Mouse (Mus musculus): ENCODE measurements around the gene Gm20695. TPM values are rescaled to one million over a fixed set of nuclear protein-coding genes. Genes with fewer than 3 reads are reported as not detected.

Gm20695 gene
- polyA plus RNA-seq, 2 experiments = 0.17 to 0.46 TPM

DNA sequence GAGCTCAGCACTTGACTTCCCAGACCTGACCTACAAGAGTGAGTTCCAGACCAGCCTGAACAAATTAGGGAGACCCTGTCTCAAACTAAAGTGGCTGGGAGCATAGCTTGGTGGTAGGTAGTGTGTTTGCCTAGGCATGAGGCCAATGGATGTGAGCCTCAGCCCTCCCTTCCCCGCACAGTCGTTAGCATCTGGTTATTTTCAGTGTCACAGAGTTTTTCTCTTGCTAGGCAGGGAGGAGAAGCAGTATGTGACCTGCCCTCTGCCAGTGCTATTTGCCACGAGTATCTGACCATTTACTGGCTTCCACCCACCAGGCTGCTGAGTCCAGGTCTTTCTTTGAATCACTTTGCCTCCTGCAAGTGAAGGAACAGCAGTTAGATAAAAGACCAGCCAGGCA lies 9.3 kb downstream of the Gm20695 start:
- Histone ChIP-seq H3K4me3 (ENCODE audit: insufficient read depth in 1 of 2, low read depth in 2 of 2, low read length in 2 of 2) (no peak overlapping the region), H3K27me3 (ENCODE audit: control insufficient read depth, insufficient read depth, low read length) (no peaks in the 10 kb centered on the region), H3K27ac (no peak overlapping the region), H3K36me3 (replicated peaks; ENCODE audit: control insufficient read depth, insufficient read depth, low read depth) (peaks cover 10% of the 10 kb centered on the region), H3K9me3 (ENCODE audit: control insufficient read depth, low read length) (no peaks in the 10 kb centered on the region), H3K4me2 (ENCODE audit: low read depth) (no peak overlapping the region), H3K9ac (replicated peaks) (no peak overlapping the region), H3K4me1 (replicated peaks; ENCODE audit: control insufficient read depth in 2 of 2, insufficient read depth in 2 of 2, low read length in 1 of 2) (peaks cover 2% of the 10 kb centered on the region in 2 experiments; a peak in 2 of 4 replicates)
- no peak for TF ChIP-seq EP300 (IDR thresholded peaks at IDR 0.05; ENCODE audit: low read depth)
- TF ChIP-seq CTCF (IDR thresholded peaks at IDR 0.05; ENCODE audit: low read depth) = no peak
- no peak for ATAC-seq (ENCODE audit: insufficient read depth)
- WGBS (ENCODE audit: insufficient replicate concordance) = 58% methylated on average over 3 of the region's 3 CpGs
- no peak for DNase-seq (ENCODE audit: low read depth in 3 of 3, low spot score in 3 of 3)

DNA sequence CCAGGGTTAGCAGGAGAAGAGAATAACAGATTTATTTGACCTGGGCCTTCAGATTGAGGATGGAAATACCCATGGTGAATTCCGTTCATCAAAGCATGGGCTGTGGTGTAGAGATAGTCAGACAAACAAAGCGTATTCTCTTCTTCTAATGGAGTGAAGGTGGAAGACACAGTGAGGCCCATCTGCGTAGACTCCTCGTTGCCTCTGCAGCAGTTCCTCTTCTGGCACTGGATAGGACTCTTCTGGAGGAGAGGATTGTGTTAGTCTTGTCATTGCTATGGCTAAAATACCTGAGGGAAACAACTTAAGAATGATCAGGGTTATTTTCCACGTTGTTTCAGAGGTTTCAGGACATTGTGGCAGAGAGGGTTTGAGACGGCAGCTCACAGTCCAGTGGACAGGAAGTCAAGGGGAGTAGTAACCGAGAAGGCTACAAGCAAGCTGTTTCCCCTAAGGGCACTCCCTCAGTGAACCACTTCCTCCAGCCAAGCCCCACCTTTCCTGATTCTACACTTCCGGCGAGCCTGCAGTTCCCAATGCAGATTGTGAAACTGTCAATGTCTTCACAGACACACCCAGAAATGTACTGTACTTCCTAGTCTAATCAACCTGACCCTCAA lies 10.8 kb downstream of the Gm20695 start:
- DNase-seq (ENCODE audit: low read depth in 3 of 3, low spot score in 3 of 3) (no peak), ATAC-seq (ENCODE audit: insufficient read depth) (peak; percentile 58; the same call in 1 of the 2 replicates)
- H3K4me1 ChIP-seq (replicated peaks; ENCODE audit: control insufficient read depth in 2 of 2, insufficient read depth in 2 of 2, low read length in 1 of 2) = peaks cover 2% of the 10 kb centered on the region in 2 experiments; a peak in 2 of 4 replicates
- peak overlapping the region; percentile 22; the same call in 1 of the 2 replicates for H3K27ac ChIP-seq
- 21% methylated on average over 9 of the region's 9 CpGs for WGBS (ENCODE audit: insufficient replicate concordance)
- no peak overlapping the region for H3K4me3 ChIP-seq (ENCODE audit: insufficient read depth in 1 of 2, low read depth in 2 of 2, low read length in 2 of 2)
- peaks cover 19% of the 10 kb centered on the region for H3K36me3 ChIP-seq (replicated peaks; ENCODE audit: control insufficient read depth, insufficient read depth, low read depth)
- H3K9ac ChIP-seq (replicated peaks) = no peak overlapping the region
- peak overlapping the region; percentile 42 for H3K4me2 ChIP-seq (ENCODE audit: low read depth)
- H3K9me3 ChIP-seq (ENCODE audit: control insufficient read depth, low read length) = no peaks in the 10 kb centered on the region
- TF ChIP-seq CTCF (IDR thresholded peaks at IDR 0.05; ENCODE audit: low read depth) = no peak
- TF ChIP-seq EP300 (IDR thresholded peaks at IDR 0.05; ENCODE audit: low read depth) = no peak
- H3K27me3 ChIP-seq (ENCODE audit: control insufficient read depth, insufficient read depth, low read length) = no peaks in the 10 kb centered on the region

- no peaks in the 10 kb centered on the region for H3K27me3 ChIP-seq (ENCODE audit: control insufficient read depth, insufficient read depth, low read length)
- H3K4me2 ChIP-seq (ENCODE audit: low read depth) = no peak overlapping the region
- no peak overlapping the region for H3K9ac ChIP-seq (replicated peaks)
- no peak overlapping the region for H3K27ac ChIP-seq
- no peak overlapping the region for H3K4me3 ChIP-seq (ENCODE audit: insufficient read depth in 1 of 2, low read depth in 2 of 2, low read length in 2 of 2)
- no peak for TF ChIP-seq EP300 (IDR thresholded peaks at IDR 0.05; ENCODE audit: low read depth)
- no peak for TF ChIP-seq CTCF (IDR thresholded peaks at IDR 0.05; ENCODE audit: low read depth)
- WGBS (ENCODE audit: insufficient replicate concordance) = 67% methylated on average over 6 of the region's 6 CpGs
- ATAC-seq (ENCODE audit: insufficient read depth) = no peak
- peaks cover 22% of the 10 kb centered on the region for H3K36me3 ChIP-seq (replicated peaks; ENCODE audit: control insufficient read depth, insufficient read depth, low read depth)
- peaks cover 2% of the 10 kb centered on the region in 2 experiments; a peak in 2 of 4 replicates for H3K4me1 ChIP-seq (replicated peaks; ENCODE audit: control insufficient read depth in 2 of 2, insufficient read depth in 2 of 2, low read length in 1 of 2)
- no peak for DNase-seq (ENCODE audit: low read depth in 3 of 3, low spot score in 3 of 3)
- no peaks in the 10 kb centered on the region for H3K9me3 ChIP-seq (ENCODE audit: control insufficient read depth, low read length)
Measured at GRCm38 (mm10) chr16:3896046-3896445, 11.6 kb downstream of the Gm20695 start.

GRCm38 (mm10) chr16:3896553-3896952 lies 12.1 kb downstream of the Gm20695 start:
- H3K36me3 ChIP-seq (replicated peaks; ENCODE audit: control insufficient read depth, insufficient read depth, low read depth) = peaks cover 24% of the 10 kb centered on the region
- no peaks in the 10 kb centered on the region for H3K27me3 ChIP-seq (ENCODE audit: control insufficient read depth, insufficient read depth, low read length)
- TF ChIP-seq EP300 (IDR thresholded peaks at IDR 0.05; ENCODE audit: low read depth) = no peak
- no peak for TF ChIP-seq CTCF (IDR thresholded peaks at IDR 0.05; ENCODE audit: low read depth)
- WGBS (ENCODE audit: insufficient replicate concordance) = 78% methylated on average over 1 of the region's 1 CpGs
- H3K4me2 ChIP-seq (ENCODE audit: low read depth) = no peak overlapping the region
- no peak for ATAC-seq (ENCODE audit: insufficient read depth)
- no peak overlapping the region for H3K9ac ChIP-seq (replicated peaks)
- H3K27ac ChIP-seq = no peak overlapping the region
- no peak for DNase-seq (ENCODE audit: low read depth in 3 of 3, low spot score in 3 of 3)
- H3K4me3 ChIP-seq (ENCODE audit: insufficient read depth in 1 of 2, low read depth in 2 of 2, low read length in 2 of 2) = no peak overlapping the region
- no peaks in the 10 kb centered on the region for H3K9me3 ChIP-seq (ENCODE audit: control insufficient read depth, low read length)
- H3K4me1 ChIP-seq (replicated peaks; ENCODE audit: control insufficient read depth in 2 of 2, insufficient read depth in 2 of 2, low read length in 1 of 2) = peaks cover 2% of the 10 kb centered on the region in 2 experiments; a peak in 2 of 4 replicates

DNA sequence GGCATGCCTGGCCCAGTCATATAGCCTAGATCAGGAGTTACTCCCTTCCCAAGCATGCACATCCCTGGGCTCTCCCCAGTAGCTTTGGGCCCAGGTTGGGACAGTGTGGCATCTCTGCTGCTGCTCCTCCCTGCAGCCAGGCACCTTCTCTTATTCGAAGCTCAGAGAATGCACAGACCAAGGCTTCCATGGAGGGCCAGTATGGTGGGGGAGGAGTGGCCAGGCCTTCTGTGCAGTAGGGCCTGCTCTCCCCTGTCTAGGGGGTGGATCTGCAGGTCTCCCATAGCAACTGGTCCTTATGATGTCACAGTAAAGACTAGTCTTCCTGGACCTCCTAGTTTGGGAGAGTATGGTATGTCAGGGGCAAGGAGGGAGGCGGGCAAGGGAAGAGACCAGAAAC lies 23.0 kb downstream of the Gm20695 start:
- WGBS (ENCODE audit: insufficient replicate concordance) = 63% methylated on average over 2 of the region's 2 CpGs
- H3K9ac ChIP-seq (replicated peaks) = no peak overlapping the region
- no peaks in the 10 kb centered on the region for H3K27me3 ChIP-seq (ENCODE audit: control insufficient read depth, insufficient read depth, low read length)
- no peak for TF ChIP-seq EP300 (IDR thresholded peaks at IDR 0.05; ENCODE audit: low read depth)
- H3K36me3 ChIP-seq (replicated peaks; ENCODE audit: control insufficient read depth, insufficient read depth, low read depth) = peaks cover 3% of the 10 kb centered on the region
- H3K9me3 ChIP-seq (ENCODE audit: control insufficient read depth, low read length) = no peaks in the 10 kb centered on the region
- no peak overlapping the region for H3K4me2 ChIP-seq (ENCODE audit: low read depth)
- H3K27ac ChIP-seq = no peak overlapping the region
- no peak overlapping the region for H3K4me3 ChIP-seq (ENCODE audit: insufficient read depth in 1 of 2, low read depth in 2 of 2, low read length in 2 of 2)
- peaks cover 0 to 5% of the 10 kb centered on the region in 2 experiments; a peak in 2 of 4 replicates for H3K4me1 ChIP-seq (replicated peaks; ENCODE audit: control insufficient read depth in 2 of 2, insufficient read depth in 2 of 2, low read length in 1 of 2)
- ATAC-seq (ENCODE audit: insufficient read depth) (no peak), DNase-seq (ENCODE audit: low read depth in 3 of 3, low spot score in 3 of 3) (no peak)
